Mouse (Mus musculus) cortical plate, adult 2 months (tissue): ENCODE measurements at regions not wholly inside any gene's neighbourhood (a gene's known extent, or its start where the extent isn't known, plus 50 kb on each side); places are given as distances from the start of the nearest gene placed in this dataset.

Source experiments
- CTCF ChIP-seq: fragments of 200-500 bp; IDR thresholded peaks from 2 replicates; pipeline ENCODE4 v1.5.1; 2011; ENCODE audit warnings: mild to moderate bottlenecking, control low read depth, low read length; ENCODE audit not compliant: insufficient read depth; ENCODE audit errors: extremely low read depth
- POLR2A ChIP-seq: fragments of 200-500 bp; IDR thresholded peaks from 2 replicates; pipeline ENCODE4 v1.6.1; 2011; ENCODE audit warnings: mild to moderate bottlenecking, low read length, control low read depth; ENCODE audit not compliant: insufficient read depth; ENCODE audit errors: extremely low read depth

- TF ChIP-seq CTCF (no peak), POLR2A (no peak)
Measured at GRCm38 (mm10) chr7:136710653-136711052, 183.8 kb upstream of the Mgmt start.
